Comparison of ENCODE assay signal across 25 mouse cellular contexts in the genomic region with DNA sequence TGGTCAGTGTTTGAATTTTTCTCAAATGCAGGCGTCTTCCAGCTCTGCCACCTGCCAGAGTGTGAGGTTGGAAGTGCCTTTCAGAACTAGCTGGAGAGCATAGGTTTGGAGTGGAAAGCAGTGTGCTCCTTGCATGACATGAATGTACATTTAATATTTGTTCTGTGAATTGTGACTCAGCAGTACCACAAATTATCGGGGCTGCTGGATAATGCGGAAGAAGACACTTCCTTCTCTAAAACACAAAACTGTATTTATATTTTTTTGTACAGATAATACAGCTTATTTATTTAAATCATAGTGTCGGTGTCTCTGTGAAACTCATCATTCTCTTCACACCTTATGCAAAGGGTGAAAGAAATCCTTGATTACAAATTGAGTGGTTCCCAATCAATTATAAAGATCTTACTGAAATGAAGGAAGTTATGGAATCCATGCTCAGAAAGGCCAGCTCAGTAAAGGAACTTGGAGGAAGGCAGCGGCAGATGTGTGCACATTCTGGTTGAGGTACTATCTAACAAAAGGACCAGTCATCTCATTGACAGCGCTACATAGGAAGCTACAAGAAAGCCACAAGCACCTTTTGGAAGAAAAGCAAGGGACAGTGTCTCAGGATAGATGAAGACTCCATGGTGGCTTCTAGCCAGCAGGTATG.
"Had no signal": no experiment of that assay in that cellular context is flagged by ENCODE, and none has a peak within 500 bp of the region (broad histone marks: within the 10 kb centered on the region; RNA-seq: fewer than 3 reads in every experiment).

No protein-coding gene starts in this region.

- ATAC-seq: hindbrain, postnatal 0 days; intestine, embryonic 16.5 days had no signal

- H3K27ac ChIP-seq: heart, embryonic 10.5 days; heart, embryonic 13.5 days; heart, embryonic 15.5 days; hindbrain, embryonic 13.5 days; hindbrain, embryonic 15.5 days; hindbrain, postnatal 0 days; kidney, embryonic 15.5 days; kidney, postnatal 0 days; limb, embryonic 13.5 days; limb, embryonic 15.5 days; liver, embryonic 14.5 days had no signal

- DNase-seq: gastrocnemius, postnatal 14 days; gastrocnemius, postnatal 36 days; heart, adult 18-20 months; heart, postnatal 14 days; heart, postnatal 36 days; kidney, adult 11 months; kidney, adult 2 months; kidney, adult 9 months; kidney, postnatal 14 days; kidney, postnatal 36 days; layer of hippocampus, adult 9-11 months; layer of hippocampus, postnatal 36 days; left cerebral cortex, postnatal 4 days had no signal

- H3K9me3 ChIP-seq: heart, embryonic 10.5 days; heart, embryonic 13.5 days; heart, embryonic 15.5 days; hindbrain, embryonic 13.5 days; hindbrain, embryonic 15.5 days; kidney, embryonic 15.5 days; limb, embryonic 13.5 days; limb, embryonic 15.5 days had no signal

- H3K27me3 ChIP-seq: heart, embryonic 13.5 days; heart, embryonic 15.5 days; hindbrain, embryonic 13.5 days; hindbrain, embryonic 15.5 days; kidney, embryonic 15.5 days; limb, embryonic 13.5 days; limb, embryonic 15.5 days had no signal

- H3K4me1 ChIP-seq: hindbrain, embryonic 15.5 days; limb, embryonic 15.5 days had no signal

- H3K4me2 ChIP-seq: heart, embryonic 13.5 days; heart, embryonic 15.5 days; hindbrain, embryonic 13.5 days; hindbrain, embryonic 15.5 days; kidney, embryonic 15.5 days; limb, embryonic 13.5 days; limb, embryonic 15.5 days had no signal

- H3K4me3 ChIP-seq: heart, embryonic 10.5 days; heart, embryonic 13.5 days; heart, embryonic 15.5 days; hindbrain, embryonic 13.5 days; hindbrain, embryonic 15.5 days; kidney, embryonic 15.5 days; limb, embryonic 13.5 days; limb, embryonic 15.5 days had no signal

- H3K9ac ChIP-seq: heart, embryonic 13.5 days; heart, embryonic 15.5 days; hindbrain, embryonic 13.5 days; hindbrain, embryonic 15.5 days; kidney, embryonic 15.5 days; limb, embryonic 13.5 days; limb, embryonic 15.5 days; liver, embryonic 14.5 days had no signal

- H3K36me3 ChIP-seq: heart, embryonic 10.5 days; heart, embryonic 13.5 days; heart, embryonic 15.5 days; hindbrain, embryonic 13.5 days; hindbrain, embryonic 15.5 days; kidney, embryonic 15.5 days had no signal
